Mouse (Mus musculus) lung, embryonic 14.5 days (tissue): ENCODE results near the gene Tspan15. TPM values are rescaled to one million over a fixed set of nuclear protein-coding genes. Genes with fewer than 3 reads are reported as not detected.

ENCODE experiments used
- ATAC-seq: fragments of 200-750 bp; cut with Nextera tagmentation; 2 replicates; pipeline ENCODE4 v1.8.0; 2017; ENCODE audit warnings: mild to moderate bottlenecking, moderate TSS enrichment, moderate library complexity; ENCODE audit not compliant: insufficient read depth
- DNase-seq: peaks from one replicate; pipeline ENCODE4 v3.0.0-alpha.2; 2015
- H3K27ac ChIP-seq: fragments of 300-500 bp; sonication (generic); 2 replicates; pipeline ENCODE4 v1.5.1; 2014; ENCODE audit warnings: low read depth, mild to moderate bottlenecking, moderate library complexity
- H3K27me3 ChIP-seq: fragments of 300-500 bp; sonication (generic); 2 replicates; pipeline ENCODE4 v1.6.1; 2014; ENCODE audit warnings: low read length, control low read depth; ENCODE audit not compliant: insufficient read depth
- H3K36me3 ChIP-seq: fragments of 300-500 bp; sonication (generic); 2 replicates; pipeline ENCODE4 v1.6.1; 2014; ENCODE audit warnings: control low read depth; ENCODE audit not compliant: insufficient read depth
- H3K4me1 ChIP-seq: fragments of 300-500 bp; sonication (generic); 2 replicates; pipeline ENCODE4 v1.6.1; 2014; ENCODE audit warnings: antibody characterized with exemption, control low read depth; ENCODE audit not compliant: insufficient read depth
- H3K4me2 ChIP-seq: fragments of 300-500 bp; sonication (generic); 2 replicates; pipeline ENCODE4 v1.6.1; 2014; ENCODE audit warnings: mild to moderate bottlenecking
- H3K4me3 ChIP-seq: fragments of 300-500 bp; sonication (generic); 2 replicates; pipeline ENCODE4 v1.5.1; 2014; ENCODE audit warnings: low read depth, low read length
- H3K9ac ChIP-seq: fragments of 300-500 bp; sonication (generic); 2 replicates; pipeline ENCODE4 v1.6.1; 2014
- H3K9me3 ChIP-seq: fragments of 300-500 bp; sonication (generic); 2 replicates; pipeline ENCODE4 v1.6.1; 2016; ENCODE audit warnings: low read depth, low read length, control low read depth
- CTCF ChIP-seq: IDR thresholded peaks from 2 replicates; pipeline ENCODE4 v1.5.1; 2016; ENCODE audit warnings: antibody characterized with exemption, low read depth
- WGBS: fragments of 180-500 bp; shearing (Covaris S2); extraction: QIAGEN DNeasy Blood & Tissue Kit; methylation state at CpG from one replicate; pipeline ENCODE4 v1.1.7; 2014; 5-methylcytosine and 5-hydroxymethylcytosine counted together
- polyA plus RNA-seq: library from polyadenylated mRNA; unstranded; fragments of >200 nt; fragmentation: Nextera tagmentation; extraction: Ambion mirVana; gene quantifications from 2 replicates; pipeline ENCODE4 v1.2.1, GENCODE M21; 2014

Gene Tspan15
- polyA plus RNA-seq, 1 experiment from 2014 or later, result 36.3 TPM

DNA sequence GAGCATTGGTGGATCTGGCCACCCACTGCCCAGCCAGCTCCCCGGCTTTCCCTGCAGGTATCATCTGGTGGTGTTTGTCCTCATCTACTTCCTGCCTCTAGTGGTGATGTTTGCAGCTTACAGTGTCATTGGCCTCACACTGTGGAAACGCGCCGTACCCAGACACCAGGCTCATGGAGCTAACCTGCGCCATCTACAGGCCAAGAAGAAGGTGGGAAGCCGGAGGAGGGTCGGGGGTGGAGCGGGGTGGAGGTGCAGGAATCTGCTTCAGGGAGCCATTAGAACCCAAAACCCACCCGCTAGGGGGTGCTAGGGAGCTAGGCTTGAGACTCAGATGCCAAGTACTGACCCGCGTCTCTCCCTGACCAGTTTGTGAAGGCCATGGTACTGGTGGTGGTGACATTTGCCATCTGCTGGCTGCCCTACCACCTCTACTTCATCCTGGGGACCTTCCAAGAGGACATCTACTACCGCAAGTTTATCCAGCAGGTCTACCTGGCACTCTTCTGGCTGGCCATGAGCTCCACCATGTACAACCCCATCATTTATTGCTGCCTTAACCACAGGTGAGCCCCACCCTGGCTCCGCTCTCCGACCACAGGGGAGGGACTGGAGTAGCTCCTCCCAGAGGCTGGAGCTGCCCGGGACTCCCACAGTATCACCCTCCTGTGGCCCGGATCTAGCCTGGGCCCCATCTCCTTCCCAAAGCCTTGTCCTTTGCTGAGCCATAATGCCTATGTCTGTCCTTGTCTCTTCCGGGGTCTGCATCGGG is 30.2 kb upstream of the Tspan15 start:
- Histone ChIP-seq H3K9me3 (no peaks in the 10 kb centered on the region), H3K4me1 (no peaks in the 10 kb centered on the region), H3K4me3 (no peak overlapping the region), H3K27ac (no peak overlapping the region), H3K4me2 (no peak overlapping the region), H3K27me3 (no peaks in the 10 kb centered on the region), H3K36me3 (no peaks in the 10 kb centered on the region), H3K9ac (no peak overlapping the region)
- peak; percentile 85 for ATAC-seq
- peak; percentile 88 for DNase-seq
- 12% methylated on average over 18 of the region's 18 CpGs for WGBS
- peak; percentile 84 for TF ChIP-seq CTCF

DNA sequence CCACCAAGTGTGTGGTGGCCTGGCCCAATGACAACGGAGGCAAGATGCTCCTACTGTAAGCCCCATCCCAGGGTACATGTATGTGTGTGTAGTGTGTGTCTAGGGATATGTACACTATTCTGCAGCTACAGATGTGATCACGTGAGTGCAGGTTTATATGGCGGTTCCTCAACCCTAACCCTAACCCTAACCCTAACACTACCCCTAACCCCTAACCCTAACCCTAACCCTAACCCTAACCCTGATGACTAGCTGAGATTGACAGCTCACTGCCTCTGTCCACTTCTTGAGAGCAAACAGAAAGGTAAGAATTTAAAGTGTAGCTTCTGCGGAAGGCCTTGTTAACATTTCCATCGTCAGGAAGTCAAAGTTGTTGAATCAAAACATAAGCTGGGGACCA is 27.2 kb upstream of the Tspan15 start:
- DNase-seq, result peak; percentile 63
- no peaks in the 10 kb centered on the region for H3K27me3 ChIP-seq
- 79% methylated on average over 5 of the region's 5 CpGs for WGBS
- H3K4me2 ChIP-seq, result no peak overlapping the region
- H3K9me3 ChIP-seq, result no peaks in the 10 kb centered on the region
- H3K4me3 ChIP-seq, result no peak overlapping the region
- H3K36me3 ChIP-seq, result no peaks in the 10 kb centered on the region
- no peaks in the 10 kb centered on the region for H3K4me1 ChIP-seq
- no peak for ATAC-seq
- H3K27ac ChIP-seq, result no peak overlapping the region
- TF ChIP-seq CTCF, result no peak
- H3K9ac ChIP-seq, result no peak overlapping the region

- no peak overlapping the region for H3K4me2 ChIP-seq
- peaks cover 6% of the 10 kb centered on the region; the same call in 1 of the 2 replicates for H3K4me1 ChIP-seq
- H3K9ac ChIP-seq, result no peak overlapping the region
- H3K9me3 ChIP-seq, result no peaks in the 10 kb centered on the region
- H3K27me3 ChIP-seq, result no peaks in the 10 kb centered on the region
- no peak overlapping the region for H3K4me3 ChIP-seq
- WGBS, result 81% methylated on average over 27 of the region's 27 CpGs
- H3K36me3 ChIP-seq, result no peaks in the 10 kb centered on the region
- no peak for TF ChIP-seq CTCF
- no peak overlapping the region for H3K27ac ChIP-seq
- DNase-seq (no peak), ATAC-seq (no peak)
These were observed 21.6 kb upstream of the Tspan15 start for GRCm38 (mm10) chr10:62252496-62253235.

DNA sequence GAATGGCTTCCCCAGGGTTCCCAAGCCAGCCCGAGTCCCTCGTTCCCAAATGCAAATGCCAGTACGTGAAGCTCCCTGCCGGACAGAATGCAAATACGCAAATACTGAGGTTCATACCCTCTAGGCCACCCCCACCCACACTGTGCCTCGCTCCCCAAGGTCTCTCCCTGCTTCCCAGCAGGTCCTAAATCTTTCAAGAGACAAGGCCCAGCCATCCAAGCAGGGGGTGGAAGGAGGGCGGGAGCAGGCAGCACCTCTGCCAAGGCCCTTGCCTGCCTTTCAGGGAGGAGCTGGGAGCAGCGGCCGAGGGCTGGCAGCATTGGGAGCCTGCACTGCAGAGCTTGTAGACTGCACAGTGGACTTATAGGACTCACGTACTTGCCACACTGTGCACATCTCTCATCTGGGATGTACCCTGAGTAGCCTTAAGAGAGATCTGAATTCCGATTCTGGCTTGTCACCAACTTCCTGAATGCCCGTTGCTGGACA is 21.0 kb upstream of the Tspan15 start, which contains the start of gene Tacr2:
Tacr2 (plus strand) TSS at position 439 of the 489 bp plus-strand sequence.
- 55% methylated on average over 12 of the region's 12 CpGs for WGBS
- DNase-seq, result no peak
- H3K4me1 ChIP-seq, result peaks cover 11% of the 10 kb centered on the region; the same call in 1 of the 2 replicates

DNA sequence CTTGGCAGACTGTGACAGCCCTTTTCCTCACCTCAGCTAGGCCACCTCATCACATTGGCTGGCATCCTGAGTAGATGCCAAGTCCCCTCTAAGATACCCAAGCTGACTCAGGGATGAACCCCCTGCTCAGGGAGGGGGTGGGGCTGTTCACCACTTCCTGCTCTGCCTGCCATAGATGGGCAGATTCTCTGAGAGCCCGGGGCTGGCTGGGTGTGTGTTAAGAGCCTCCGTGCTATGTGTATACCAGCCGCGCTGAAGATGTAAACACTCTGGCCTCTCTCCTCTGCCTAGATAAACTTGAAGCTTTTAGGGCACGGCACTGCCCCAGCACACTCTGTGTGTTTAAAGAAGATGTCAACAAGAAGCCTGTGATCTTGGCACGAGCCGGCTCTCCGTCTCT is 16.8 kb upstream of the Tspan15 start:
- DNase-seq, result peak; percentile 82
- no peaks in the 10 kb centered on the region for H3K27me3 ChIP-seq
- ATAC-seq, result peak; percentile 89
- no peak overlapping the region for H3K9ac ChIP-seq
- 0% methylated on average over 8 of the region's 8 CpGs for WGBS
- peak overlapping the region; percentile 3; the same call in 1 of the 2 replicates for H3K4me2 ChIP-seq
- TF ChIP-seq CTCF, result no peak
- no peaks in the 10 kb centered on the region for H3K36me3 ChIP-seq
- H3K9me3 ChIP-seq, result no peaks in the 10 kb centered on the region
- H3K4me3 ChIP-seq, result no peak overlapping the region
- H3K27ac ChIP-seq, result peak overlapping the region; percentile 27; the same call in 1 of the 2 replicates
- peaks cover 11% of the 10 kb centered on the region; the same call in 1 of the 2 replicates for H3K4me1 ChIP-seq

More for the DNA sequence above, 21.0 kb upstream of the Tspan15 start, which contains the start of gene Tacr2:
- Histone ChIP-seq H3K9ac (no peak within 1 kb of the TSS), H3K4me3 (no peak within 1 kb of the TSS), H3K4me2 (no peak within 1 kb of the TSS), H3K36me3 (no peaks in the 10 kb centered on the region), H3K27me3 (no peaks in the 10 kb centered on the region), H3K9me3 (no peaks in the 10 kb centered on the region), H3K27ac (no peak within 1 kb of the TSS)
- TF ChIP-seq CTCF, result no peak
- no peak for ATAC-seq

GRCm38 (mm10) chr10:62247156-62247555 is 16.1 kb upstream of the Tspan15 start:
- Histone ChIP-seq H3K4me1 (peaks cover 11% of the 10 kb centered on the region; the same call in 1 of the 2 replicates), H3K27ac (peak overlapping the region; percentile 24; the same call in 1 of the 2 replicates), H3K9me3 (no peaks in the 10 kb centered on the region), H3K4me2 (no peak overlapping the region), H3K4me3 (no peak overlapping the region), H3K27me3 (no peaks in the 10 kb centered on the region), H3K36me3 (no peaks in the 10 kb centered on the region), H3K9ac (no peak overlapping the region)
- no peak for ATAC-seq
- TF ChIP-seq CTCF, result no peak
- peak; percentile 63 for DNase-seq
- WGBS, result 42% methylated on average over 3 of the region's 3 CpGs

GRCm38 (mm10) chr10:62244067-62244466 is 13.0 kb upstream of the Tspan15 start:
- H3K9ac ChIP-seq, result no peak overlapping the region
- WGBS, result 90% methylated on average over 9 of the region's 9 CpGs
- H3K4me3 ChIP-seq, result no peak overlapping the region
- H3K4me2 ChIP-seq, result no peak overlapping the region
- no peaks in the 10 kb centered on the region for H3K27me3 ChIP-seq
- H3K4me1 ChIP-seq, result peaks cover 11% of the 10 kb centered on the region; the same call in 1 of the 2 replicates
- no peak for TF ChIP-seq CTCF
- no peaks in the 10 kb centered on the region for H3K36me3 ChIP-seq
- H3K9me3 ChIP-seq, result no peaks in the 10 kb centered on the region
- ATAC-seq (no peak), DNase-seq (no peak)
- H3K27ac ChIP-seq, result no peak overlapping the region
